Mouse (Mus musculus) left cerebral cortex, adult 18-20 months (tissue): ENCODE measurements around the gene Elf1. TPM values are rescaled to one million over a fixed set of nuclear protein-coding genes. Genes with fewer than 3 reads are reported as not detected.
"Not testable (repeated sequence)": the region's sequence is repeated elsewhere in the genome, so short reads cannot be mapped to it uniquely, and the experiment has no call there.

Source experiments
- DNase-seq, 2 experiments: peaks; one replicate each; pipeline ENCODE4 v3.0.0; 2021 to 2022; ENCODE audit warnings: low spot score in 2 of 2, mixed read lengths in 1 of 2
- total RNA-seq, 2 experiments: library from RNA; stranded (reverse); gene quantifications; 2 replicates each; pipeline ENCODE4 v1.2.3; 2021

The Elf1 gene
- total RNA-seq, 2 experiments from 2014 or later: 4.5 to 4.7 TPM

- DNase-seq: no peak
These were observed 39.6 kb downstream of the Elf1 start for GRCm38 (mm10) chr14:79520612-79521011.

GRCm38 (mm10) chr14:79521056-79521455 lies 40.1 kb downstream of the Elf1 start:
- DNase-seq: no peak

GRCm38 (mm10) chr14:79521471-79522117 lies 40.6 kb downstream of the Elf1 start:
- DNase-seq: no peak

- no peak for DNase-seq
These were observed 41.4 kb downstream of the Elf1 start for GRCm38 (mm10) chr14:79522387-79522786.

- not testable (repeated sequence) for DNase-seq
These were observed 45.1 kb downstream of the Elf1 start for GRCm38 (mm10) chr14:79526106-79526505.

- no peak for DNase-seq
These were observed 46.7 kb downstream of the Elf1 start for GRCm38 (mm10) chr14:79527704-79528103.

- no peak for DNase-seq
These were observed 48.9 kb downstream of the Elf1 start for GRCm38 (mm10) chr14:79529581-79530554.

GRCm38 (mm10) chr14:79530761-79531160 lies 49.8 kb downstream of the Elf1 start:
- no peak for DNase-seq

- no peak for DNase-seq
These were observed 51.2 kb downstream of the Elf1 start for GRCm38 (mm10) chr14:79532036-79532776.

GRCm38 (mm10) chr14:79533350-79533749 lies 52.4 kb downstream of the Elf1 start:
- DNase-seq: no peak

GRCm38 (mm10) chr14:79534206-79534605 lies 53.2 kb downstream of the Elf1 start:
- DNase-seq: no peak

GRCm38 (mm10) chr14:79534656-79535055 lies 53.7 kb downstream of the Elf1 start:
- DNase-seq: not testable (repeated sequence)

- no peak for DNase-seq
These were observed 54.3 kb downstream of the Elf1 start for GRCm38 (mm10) chr14:79535318-79535717.

GRCm38 (mm10) chr14:79536011-79536410 lies 55.0 kb downstream of the Elf1 start:
- DNase-seq: no peak

GRCm38 (mm10) chr14:79536837-79537236 lies 55.8 kb downstream of the Elf1 start:
- no peak for DNase-seq

- DNase-seq: no peak
These were observed 56.5 kb downstream of the Elf1 start for GRCm38 (mm10) chr14:79537463-79537862.

- no peak for DNase-seq
These were observed 56.9 kb downstream of the Elf1 start for GRCm38 (mm10) chr14:79537921-79538320.

- DNase-seq: no peak
These were observed 60.6 kb downstream of the Elf1 start for GRCm38 (mm10) chr14:79541606-79542005.

- no peak for DNase-seq
These were observed 68.3 kb downstream of the Elf1 start for GRCm38 (mm10) chr14:79549343-79549742.

GRCm38 (mm10) chr14:79551929-79552328 lies 70.9 kb downstream of the Elf1 start:
- DNase-seq: no peak

- no peak for DNase-seq
These were observed 71.9 kb downstream of the Elf1 start for GRCm38 (mm10) chr14:79552854-79553253.

- no peak for DNase-seq
These were observed 76.8 kb downstream of the Elf1 start for GRCm38 (mm10) chr14:79557796-79558195.
